Mouse (Mus musculus) E14TG2a.4 (cell line): ENCODE measurements at regions not wholly inside any gene's neighbourhood (a gene's known extent, or its start where the extent isn't known, plus 50 kb on each side); places are given as distances from the start of the nearest gene placed in this dataset.

Experiments
- CTCF ChIP-seq: conservative IDR thresholded peaks from 2 replicates; pipeline ENCODE4 v1.5.1; 2014; ENCODE audit warnings: low read length
- NANOG ChIP-seq: IDR thresholded peaks from 2 replicates; pipeline ENCODE4 v1.6.1; 2014; ENCODE audit warnings: borderline replicate concordance, low read length, mixed read lengths
- POU5F1 ChIP-seq: IDR thresholded peaks from 2 replicates; pipeline ENCODE4 v1.6.1; 2014; ENCODE audit warnings: low read length, borderline replicate concordance

GRCm38 (mm10) chr5:126724329-126724728, 517.3 kb upstream of the Tmem132c start:
- no peak for TF ChIP-seq CTCF
- no peak for TF ChIP-seq NANOG
- TF ChIP-seq POU5F1, result no peak
